Mouse (Mus musculus): Measurements from ENCODE around the gene Plet1. TPM values are rescaled to one million over a fixed set of nuclear protein-coding genes. Genes with fewer than 3 reads are reported as not detected.
A peak's percentile ranks its signal among the peaks of the same experiment; 100 is the strongest.

Plet1 gene
- total and polyA plus RNA-seq, 3 experiments: 0.08 to 0.19 TPM; not detected in 1

DNA sequence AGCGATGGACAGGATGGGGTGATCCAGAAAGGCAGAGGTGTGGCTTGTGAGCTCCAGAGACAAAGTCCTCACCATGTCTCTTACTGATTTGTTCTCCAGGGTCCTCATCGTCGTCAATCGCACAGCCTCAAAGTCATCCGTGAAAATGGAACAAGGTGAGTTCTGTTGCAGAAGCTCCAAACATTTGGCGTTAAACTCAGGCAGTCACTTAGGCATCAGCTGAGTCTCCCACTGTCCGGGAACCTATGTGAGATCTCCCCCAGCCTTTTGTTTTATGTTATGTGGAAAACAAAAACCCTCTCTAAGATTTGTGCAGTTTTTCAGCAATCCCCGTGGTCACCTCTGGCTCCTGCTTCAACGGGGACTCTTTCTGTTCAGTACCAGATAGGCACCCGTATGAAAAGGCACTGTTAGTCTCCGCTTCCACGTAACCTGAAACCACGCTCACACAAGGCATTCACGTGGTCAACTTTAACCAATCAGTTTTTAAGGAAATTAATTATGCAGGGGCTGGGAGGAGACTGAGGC, 6.7 kb downstream of the Plet1 start:
- Histone ChIP-seq H3K27me3 (replicated peaks) (no peaks in the 10 kb centered on the region), H3K9ac (ENCODE audit: insufficient read depth, low read depth) (peak overlapping the region; percentile 17; the same call in 1 of the 2 replicates), H3K4me2 (ENCODE audit: insufficient read depth, low read depth, poor library complexity, severe bottlenecking) (peak overlapping the region; percentile 76), H3K36me3 (replicated peaks in 1 of 2; ENCODE audit: control insufficient read depth in 1 of 2, insufficient read depth in 1 of 2, low read length in 1 of 2) (no peaks in the 10 kb centered on the region), H3K79me2 (replicated peaks; ENCODE audit: control insufficient read depth, extremely low read depth, insufficient read depth, poor library complexity, severe bottlenecking) (no peaks in the 10 kb centered on the region), H3K9me3 (replicated peaks; ENCODE audit: low read length) (no peaks in the 10 kb centered on the region), H3K4me1 (ENCODE audit: control insufficient read depth in 1 of 2, insufficient read depth in 2 of 2) (peaks cover 0 to 15% of the 10 kb centered on the region in 2 experiments; a peak in 2 of 4 replicates), H3K27ac (ENCODE audit: insufficient read depth, low read depth) (no peak overlapping the region), H3K4me3 (replicated peaks in 1 of 3; ENCODE audit: low read depth in 2 of 3, low read length in 2 of 3, poor library complexity in 1 of 3) (peak overlapping the region in 2 of 3 experiments; percentile 17 to 54)
- TF ChIP-seq POLR2A (IDR thresholded peaks at IDR 0.05; ENCODE audit: low read depth, low read length): peak; percentile 68
- TF ChIP-seq HCFC1 (IDR thresholded peaks at IDR 0.05; ENCODE audit: low read depth, low read length): no peak
- no peak for TF ChIP-seq RCOR1 (conservative IDR thresholded peaks at IDR 0.05; ENCODE audit: low read depth, low read length)
- TF ChIP-seq CTCF (conservative IDR thresholded peaks at IDR 0.05 in 1 of 2, IDR thresholded peaks at IDR 0.05 in 1 of 2; ENCODE audit: low read depth in 2 of 2, low read length in 2 of 2): no peak
- TF ChIP-seq SIN3A (IDR thresholded peaks at IDR 0.05; ENCODE audit: low read length): peak; percentile 55; the same call in 1 of the 2 replicates
- TF ChIP-seq MAX (IDR thresholded peaks at IDR 0.05; ENCODE audit: low read length): peak; percentile 72; the same call in 1 of the 2 replicates
- no peak for TF ChIP-seq EP300 (IDR thresholded peaks at IDR 0.05; ENCODE audit: low read length)
- peak; percentile 44; the same call in 1 of the 2 replicates for TF ChIP-seq ZMIZ1 (IDR thresholded peaks at IDR 0.05; ENCODE audit: low read depth, low read length)
- no peak for TF ChIP-seq CHD1 (IDR thresholded peaks at IDR 0.05; ENCODE audit: low read depth, low read length)
- TF ChIP-seq TCF12 (IDR thresholded peaks at IDR 0.05; ENCODE audit: low read depth, low read length): no peak
- TF ChIP-seq SMC3 (IDR thresholded peaks at IDR 0.05; ENCODE audit: low read depth, low read length): no peak
- no peak for TF ChIP-seq MAFK (IDR thresholded peaks at IDR 0.05; ENCODE audit: insufficient replicate concordance, low read length)
- TF ChIP-seq USF2 (conservative IDR thresholded peaks at IDR 0.05; ENCODE audit: low read depth, low read length): peak; percentile 87
- peak; percentile 90 for TF ChIP-seq USF1 (IDR thresholded peaks at IDR 0.05; ENCODE audit: low read depth, low read length)
- no peak for TF ChIP-seq ZKSCAN1 (IDR thresholded peaks at IDR 0.05; ENCODE audit: borderline replicate concordance, low read depth, low read length)
- TF ChIP-seq MYC (IDR thresholded peaks at IDR 0.05; ENCODE audit: low read depth, low read length): no peak
- no peak; the same call in 1 of the 2 replicates for TF ChIP-seq TBP (conservative IDR thresholded peaks at IDR 0.05; ENCODE audit: low read depth, low read length)
- dilution Hi-C loops (cut with MboI; ENCODE audit: extremely low pct_ligation_motif_present, extremely low pct_unique_long_range_greater_than_20kb, low sequenced_read_pairs): no loop called here
- DNase-seq (ENCODE audit: extremely low read depth): peak; percentile 55
- in situ Hi-C loops (cut with MboI; ENCODE audit: low pct_ligation_motif_present, low pct_unique_long_range_greater_than_20kb, low sequenced_read_pairs): no loop called here

DNA sequence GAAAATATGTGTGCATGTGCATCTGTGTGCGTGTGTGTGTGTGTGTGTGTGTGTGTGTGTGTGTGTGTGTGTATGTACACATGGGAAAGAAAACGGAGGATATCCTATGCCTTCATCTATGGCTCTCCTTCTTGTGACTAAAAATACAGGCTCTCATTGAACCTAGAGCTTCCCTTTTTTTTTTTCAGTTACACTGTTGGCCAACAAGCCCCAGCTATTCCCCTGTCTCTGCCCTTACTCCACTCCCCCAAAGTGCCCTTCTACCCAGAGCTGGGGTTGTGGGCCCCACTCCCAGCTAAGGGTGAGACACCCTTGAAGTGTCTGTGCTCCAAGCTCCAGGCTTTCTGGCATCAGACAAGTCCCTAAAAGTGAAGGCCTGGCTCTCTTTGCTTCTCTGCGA, 8.6 kb downstream of the Plet1 start:
- Histone ChIP-seq H3K36me3 (replicated peaks in 1 of 2; ENCODE audit: control insufficient read depth in 1 of 2, insufficient read depth in 1 of 2, low read length in 1 of 2) (no peaks in the 10 kb centered on the region), H3K79me2 (replicated peaks; ENCODE audit: control insufficient read depth, extremely low read depth, insufficient read depth, poor library complexity, severe bottlenecking) (no peaks in the 10 kb centered on the region), H3K4me3 (replicated peaks in 1 of 3; ENCODE audit: low read depth in 2 of 3, low read length in 2 of 3, poor library complexity in 1 of 3) (no peak overlapping the region), H3K4me2 (ENCODE audit: insufficient read depth, low read depth, poor library complexity, severe bottlenecking) (no peak overlapping the region), H3K27ac (ENCODE audit: insufficient read depth, low read depth) (no peak overlapping the region), H3K27me3 (replicated peaks) (no peaks in the 10 kb centered on the region), H3K9ac (ENCODE audit: insufficient read depth, low read depth) (no peak overlapping the region), H3K9me3 (replicated peaks; ENCODE audit: low read length) (no peaks in the 10 kb centered on the region), H3K4me1 (ENCODE audit: control insufficient read depth in 1 of 2, insufficient read depth in 2 of 2) (peaks cover 0 to 15% of the 10 kb centered on the region in 2 experiments; a peak in 2 of 4 replicates)
- no peak for DNase-seq (ENCODE audit: extremely low read depth)
- no peak for TF ChIP-seq E2F4 (IDR thresholded peaks at IDR 0.05; ENCODE audit: insufficient replicate concordance, low read depth, low read length)
- no peak for TF ChIP-seq MAX (IDR thresholded peaks at IDR 0.05; ENCODE audit: low read length)
- TF ChIP-seq ZNF384 (IDR thresholded peaks at IDR 0.05; ENCODE audit: low read depth, low read length): no peak
- in situ Hi-C loops (cut with MboI; ENCODE audit: low pct_ligation_motif_present, low pct_unique_long_range_greater_than_20kb, low sequenced_read_pairs) (no loop called here), dilution Hi-C loops (cut with MboI; ENCODE audit: extremely low pct_ligation_motif_present, extremely low pct_unique_long_range_greater_than_20kb, low sequenced_read_pairs) (no loop called here)

Data from CH12.LX (cell line).